Mouse (Mus musculus) lung, postnatal 25 days (tissue): ENCODE data around the gene 1520401A03Rik.
A peak's percentile ranks its signal among the peaks of the same experiment; 100 is the strongest.

Experiments
- DNase-seq: peaks from one replicate; pipeline ENCODE4 v3.0.0; 2022; ENCODE audit warnings: low spot score

Gene 1520401A03Rik

GRCm38 (mm10) chr17:23700079-23700478 is 22.5 kb downstream of the 1520401A03Rik start:
- DNase-seq, result peak; percentile 93

GRCm38 (mm10) chr17:23699131-23700077 is 23.2 kb downstream of the 1520401A03Rik start:
- peak; percentile 37 for DNase-seq

- no peak for DNase-seq
Measured at GRCm38 (mm10) chr17:23695801-23696200, 26.8 kb downstream of the 1520401A03Rik start.

GRCm38 (mm10) chr17:23694491-23694890 is 28.1 kb downstream of the 1520401A03Rik start:
- no peak for DNase-seq

GRCm38 (mm10) chr17:23683856-23684672 is 38.5 kb downstream of the 1520401A03Rik start, which contains the start of gene Cldn9:
Gene Cldn9, minus strand, starts transcription at chr17:23684026.
- DNase-seq, result no peak

GRCm38 (mm10) chr17:23683226-23683625 is 39.4 kb downstream of the 1520401A03Rik start:
- DNase-seq, result no peak

GRCm38 (mm10) chr17:23682530-23682929 is 40.1 kb downstream of the 1520401A03Rik start:
- DNase-seq, result no peak

GRCm38 (mm10) chr17:23682092-23682491 is 40.5 kb downstream of the 1520401A03Rik start:
- DNase-seq, result no peak

GRCm38 (mm10) chr17:23681086-23681485 is 41.5 kb downstream of the 1520401A03Rik start:
- no peak for DNase-seq

- DNase-seq, result no peak
Measured at GRCm38 (mm10) chr17:23680336-23680735, 42.2 kb downstream of the 1520401A03Rik start.

- DNase-seq, result no peak
Measured at GRCm38 (mm10) chr17:23679127-23679835, 43.3 kb downstream of the 1520401A03Rik start, which contains the start of gene Cldn6. Gene Cldn6, plus strand, starts transcription at chr17:23679249.

GRCm38 (mm10) chr17:23677236-23677679 is 45.3 kb downstream of the 1520401A03Rik start, which contains the start of gene Tnfrsf12a:
Gene Tnfrsf12a, minus strand, starts transcription at chr17:23677468.
- DNase-seq, result peak; percentile 89

GRCm38 (mm10) chr17:23676473-23677031 is 46.0 kb downstream of the 1520401A03Rik start:
- DNase-seq, result no peak

GRCm38 (mm10) chr17:23675564-23676281 is 46.9 kb downstream of the 1520401A03Rik start:
- peak; percentile 48 for DNase-seq

GRCm38 (mm10) chr17:23675127-23675526 is 47.5 kb downstream of the 1520401A03Rik start:
- peak; percentile 48 for DNase-seq

- no peak for DNase-seq
Measured at GRCm38 (mm10) chr17:23674271-23674952, 48.2 kb downstream of the 1520401A03Rik start.

- DNase-seq, result peak; percentile 95
Measured at GRCm38 (mm10) chr17:23673424-23674073, 49.0 kb downstream of the 1520401A03Rik start, which contains the start of the genes Hcfc1r1 and Thoc6. Gene Hcfc1r1, plus strand, starts transcription at chr17:23673596. Gene Thoc6, minus strand, starts transcription at chr17:23673882.

GRCm38 (mm10) chr17:23672761-23673160 is 49.8 kb downstream of the 1520401A03Rik start:
- no peak for DNase-seq

- DNase-seq, result no peak
Measured at GRCm38 (mm10) chr17:23671519-23671918, 51.1 kb downstream of the 1520401A03Rik start.
